ENCODE assay signal across 13 mouse cellular contexts in the genomic region with DNA sequence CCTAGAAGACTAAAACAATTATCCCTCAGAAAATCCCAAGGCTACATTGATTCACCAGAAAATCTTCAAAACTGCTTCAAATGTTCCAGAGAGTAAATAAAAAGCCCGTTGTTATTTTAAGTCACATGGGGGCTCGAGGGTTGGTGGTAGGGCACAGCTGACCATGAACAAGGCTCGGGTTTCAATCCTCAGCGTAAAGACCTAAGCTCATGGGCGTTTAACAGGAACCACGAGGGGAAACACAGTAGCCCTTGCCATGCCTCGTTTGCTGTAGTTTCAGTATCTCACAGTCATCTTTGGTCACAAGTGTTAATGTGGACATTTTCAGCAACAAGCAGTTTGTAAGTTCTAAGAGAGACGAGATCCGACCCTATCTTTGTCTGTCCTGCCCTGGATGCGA. TPM values are rescaled to one million over a fixed set of nuclear protein-coding genes. Genes with fewer than 3 reads are reported as not detected.
DNase-seq lines count a peak whose midpoint lies in the region; ATAC-seq and TF ChIP-seq lines count a peak whose summit lies in the region.
"Had no signal": no experiment of that assay in that cellular context is flagged by ENCODE, and none has a peak within 500 bp of the region (broad histone marks: within the 10 kb centered on the region; RNA-seq: fewer than 3 reads in every experiment).

No protein-coding gene starts in this region.

- no peak overlapping the region for H3K4me2 ChIP-seq in hindbrain, embryonic 15.5 days
- H3K4me2 ChIP-seq in hindbrain, embryonic 11.5 days (replicated peaks; ENCODE audit: low read depth, low read length): no peak overlapping the region
- no peak overlapping the region for H3K4me2 ChIP-seq in stomach, postnatal 0 days (replicated peaks; ENCODE audit: low read depth)
- H3K4me2 ChIP-seq: embryonic facial prominence, embryonic 13.5 days; intestine, embryonic 15.5 days had no signal

- no peak for TF ChIP-seq CTCF in G1E (IDR thresholded peaks at IDR 0.05; ENCODE audit: low read depth, low read length)
- TF ChIP-seq CTCF in stomach, postnatal 0 days (IDR thresholded peaks at IDR 0.05; ENCODE audit: low read depth): no peak

- no peak for ATAC-seq in hindbrain, embryonic 15.5 days (ENCODE audit: low FRiP score, low read depth)
- ATAC-seq in hindbrain, embryonic 11.5 days (ENCODE audit: low FRiP score): no peak
- no peak for ATAC-seq in G1E (ENCODE audit: extremely low read depth, insufficient number of reproducible peaks, low FRiP score, poor library complexity, severe bottlenecking)
- no peak for ATAC-seq in stomach, postnatal 0 days (ENCODE audit: low FRiP score, low TSS enrichment)
- ATAC-seq: intestine, embryonic 15.5 days; liver, embryonic 12.5 days had no signal

- DNase-seq in hindbrain, embryonic 11.5 days (ENCODE audit: low spot score): no peak
- no peak for DNase-seq in G1E (ENCODE audit: low spot score)
- DNase-seq in embryonic facial prominence, embryonic 10.5 days (ENCODE audit: low spot score): peak; percentile 18
- peak; percentile 21 for DNase-seq in mesoderm, embryonic 11.5 days (ENCODE audit: low read depth, low spot score)
- no peak for DNase-seq in layer of hippocampus, postnatal 10 days (ENCODE audit: low spot score in 2 of 2)
- no peak for DNase-seq in stomach, postnatal 0 days (ENCODE audit: low spot score)
- DNase-seq: cerebellum, adult 2 months; kidney, postnatal 36 days; thymus, postnatal 4 days had no signal

- 60% methylated on average over 10 of the region's 10 CpGs for WGBS in hindbrain, embryonic 15.5 days
- 51% methylated on average over 10 of the region's 10 CpGs for WGBS in hindbrain, embryonic 11.5 days
- 43% methylated on average over 10 of the region's 10 CpGs for WGBS in embryonic facial prominence, embryonic 10.5 days
- 40% methylated on average over 10 of the region's 10 CpGs for WGBS in stomach, postnatal 0 days

- TF ChIP-seq EP300 in stomach, postnatal 0 days (optimal IDR thresholded peaks at IDR 0.05): no peak

- no peak overlapping the region for H3K4me3 ChIP-seq in hindbrain, embryonic 15.5 days
- no peak overlapping the region for H3K4me3 ChIP-seq in hindbrain, embryonic 11.5 days (ENCODE audit: low read depth, low read length)
- peak overlapping the region; percentile 32; the same call in 1 of the 2 replicates for H3K4me3 ChIP-seq in G1E (ENCODE audit: low read depth, low read length)
- no peak overlapping the region for H3K4me3 ChIP-seq in embryonic facial prominence, embryonic 10.5 days
- no peak overlapping the region for H3K4me3 ChIP-seq in stomach, postnatal 0 days (ENCODE audit: low read depth, low read length)
- H3K4me3 ChIP-seq: embryonic facial prominence, embryonic 13.5 days; intestine, embryonic 15.5 days; liver, embryonic 12.5 days had no signal

- H3K27ac ChIP-seq in hindbrain, embryonic 15.5 days (replicated peaks): peak overlapping the region; percentile 77
- H3K27ac ChIP-seq in hindbrain, embryonic 11.5 days (ENCODE audit: low read depth, low read length): no peak overlapping the region
- H3K27ac ChIP-seq in embryonic facial prominence, embryonic 10.5 days (replicated peaks): no peak overlapping the region
- H3K27ac ChIP-seq in stomach, postnatal 0 days (replicated peaks): no peak overlapping the region
- H3K27ac ChIP-seq: embryonic facial prominence, embryonic 13.5 days; intestine, embryonic 15.5 days; liver, embryonic 12.5 days had no signal

- H3K9ac ChIP-seq in hindbrain, embryonic 15.5 days: no peak overlapping the region
- H3K9ac ChIP-seq in hindbrain, embryonic 11.5 days (ENCODE audit: low read depth, low read length): no peak overlapping the region
- no peak overlapping the region for H3K9ac ChIP-seq in stomach, postnatal 0 days (ENCODE audit: low read length)
- H3K9ac ChIP-seq: embryonic facial prominence, embryonic 13.5 days; intestine, embryonic 15.5 days; liver, embryonic 12.5 days had no signal

- H3K27me3 ChIP-seq in hindbrain, embryonic 15.5 days: no peaks in the 10 kb centered on the region
- no peaks in the 10 kb centered on the region for H3K27me3 ChIP-seq in hindbrain, embryonic 11.5 days (ENCODE audit: control insufficient read depth, insufficient read depth, low read length)
- H3K27me3 ChIP-seq in G1E (ENCODE audit: insufficient read depth, low read length): peaks cover 21% of the 10 kb centered on the region
- no peaks in the 10 kb centered on the region for H3K27me3 ChIP-seq in embryonic facial prominence, embryonic 10.5 days (replicated peaks; ENCODE audit: low read depth, poor library complexity, severe bottlenecking)
- H3K27me3 ChIP-seq in stomach, postnatal 0 days (ENCODE audit: control insufficient read depth, insufficient read depth, low read length): no peaks in the 10 kb centered on the region
- H3K27me3 ChIP-seq: embryonic facial prominence, embryonic 13.5 days; intestine, embryonic 15.5 days; liver, embryonic 12.5 days had no signal

- peaks cover 20% of the 10 kb centered on the region for H3K4me1 ChIP-seq in hindbrain, embryonic 15.5 days (replicated peaks)
- H3K4me1 ChIP-seq in hindbrain, embryonic 11.5 days (replicated peaks; ENCODE audit: control insufficient read depth, insufficient read depth, low read length): 0 out of 2 replicates have a peak, but pooled peaks cover 4% of the 10 kb centered on the region
- peaks cover 11% of the 10 kb centered on the region for H3K4me1 ChIP-seq in G1E (ENCODE audit: insufficient read depth, low read depth, low read length)
- H3K4me1 ChIP-seq in embryonic facial prominence, embryonic 10.5 days: peaks cover 18% of the 10 kb centered on the region
- H3K4me1 ChIP-seq in stomach, postnatal 0 days (replicated peaks; ENCODE audit: control insufficient read depth, insufficient read depth): no peaks in the 10 kb centered on the region
- H3K4me1 ChIP-seq: intestine, embryonic 15.5 days; liver, embryonic 12.5 days had no signal

- H3K36me3 ChIP-seq in hindbrain, embryonic 15.5 days: no peaks in the 10 kb centered on the region
- H3K36me3 ChIP-seq in hindbrain, embryonic 11.5 days (ENCODE audit: control insufficient read depth, insufficient read depth, low read length): no peaks in the 10 kb centered on the region
- H3K36me3 ChIP-seq in G1E (replicated peaks): no peaks in the 10 kb centered on the region
- H3K36me3 ChIP-seq in embryonic facial prominence, embryonic 10.5 days (replicated peaks): no peaks in the 10 kb centered on the region
- H3K36me3 ChIP-seq in stomach, postnatal 0 days (ENCODE audit: control insufficient read depth, insufficient read depth, low read length): no peaks in the 10 kb centered on the region
- H3K36me3 ChIP-seq: embryonic facial prominence, embryonic 13.5 days; intestine, embryonic 15.5 days; liver, embryonic 12.5 days had no signal

- H3K9me3 ChIP-seq in hindbrain, embryonic 15.5 days: no peaks in the 10 kb centered on the region
- no peaks in the 10 kb centered on the region for H3K9me3 ChIP-seq in hindbrain, embryonic 11.5 days (ENCODE audit: control insufficient read depth, low read length)
- H3K9me3 ChIP-seq in G1E (replicated peaks): no peaks in the 10 kb centered on the region
- H3K9me3 ChIP-seq in embryonic facial prominence, embryonic 10.5 days: no peaks in the 10 kb centered on the region
- H3K9me3 ChIP-seq in stomach, postnatal 0 days (ENCODE audit: control insufficient read depth, low read length): no peaks in the 10 kb centered on the region
- H3K9me3 ChIP-seq: embryonic facial prominence, embryonic 13.5 days; intestine, embryonic 15.5 days; liver, embryonic 12.5 days had no signal

RNA-seq across cellular contexts. Expression of a gene that starts 10.3 kb away (rescaled TPM):
- polyA plus RNA-seq in hindbrain, embryonic 15.5 days (2015; fragmentation: Nextera tagmentation; extraction: Ambion mirVana): 164 and 172 TPM in 2 replicates
- polyA plus RNA-seq in hindbrain, embryonic 11.5 days (2014; fragmentation: Nextera tagmentation; extraction: Ambion mirVana): 121 and 122 TPM in 2 replicates
- total RNA-seq in G1E (2014; fragmentation: Nextera tagmentation): 155 and 159 TPM in 2 replicates
- 19.1 and 21.1 TPM in 2 replicates for total RNA-seq in G1E (2017)
- 72.5 and 110 TPM in 2 replicates for polyA plus RNA-seq in G1E (2012)
- polyA plus RNA-seq in embryonic facial prominence, embryonic 10.5 days (2016; fragmentation: Nextera tagmentation; extraction: Ambion mirVana): 118 and 130 TPM in 2 replicates
- 10 to 100 TPM; 95.3 to 98.4 TPM for total RNA-seq in layer of hippocampus, postnatal 10 days (2021)
- polyA plus RNA-seq in stomach, postnatal 0 days (2015; fragmentation: Nextera tagmentation; extraction: Ambion mirVana): 93.1 and 94.6 TPM in 2 replicates

RNA-seq across cellular contexts. Expression of a gene that starts 39.4 kb away (rescaled TPM):
- polyA plus RNA-seq in hindbrain, embryonic 15.5 days (2015; fragmentation: Nextera tagmentation; extraction: Ambion mirVana): 2.5 and 3.7 TPM in 2 replicates
- 2.0 and 3.6 TPM in 2 replicates for polyA plus RNA-seq in hindbrain, embryonic 11.5 days (2014; fragmentation: Nextera tagmentation; extraction: Ambion mirVana)
- not detected in 2 replicates for total RNA-seq in G1E (2014; fragmentation: Nextera tagmentation)
- not detected in 2 replicates for total RNA-seq in G1E (2017)
- polyA plus RNA-seq in G1E (2012): 0.01 TPM in 1 of 2 replicates, not detected in the other
- 0.08 and 0.25 TPM in 2 replicates for polyA plus RNA-seq in embryonic facial prominence, embryonic 10.5 days (2016; fragmentation: Nextera tagmentation; extraction: Ambion mirVana)
- total RNA-seq in layer of hippocampus, postnatal 10 days (2021): 100 to 1,000 TPM; 100 to 104 TPM
- 0.68 and 1.0 TPM in 2 replicates for polyA plus RNA-seq in stomach, postnatal 0 days (2015; fragmentation: Nextera tagmentation; extraction: Ambion mirVana)
- polyA plus RNA-seq: liver, embryonic 12.5 days had no signal

Comparison
In these comparisons a context has a peak if more than half of its experiments do, and no peak if none do; other contexts are left out.
1. DNase-seq: peak in embryonic facial prominence, embryonic 10.5 days (single experiment) and mesoderm, embryonic 11.5 days (single experiment); none in hindbrain, embryonic 11.5 days (single experiment), G1E (single experiment), layer of hippocampus, postnatal 10 days (0 of 2) and stomach, postnatal 0 days (single experiment).